Mouse (Mus musculus) midbrain, embryonic 14.5 days (tissue): ENCODE measurements at regions not wholly inside any gene's neighbourhood (a gene's known extent, or its start where the extent isn't known, plus 50 kb on each side); places are given as distances from the start of the nearest gene placed in this dataset.

Experiments
- ATAC-seq: fragments of 200-750 bp; cut with Nextera tagmentation; 2 replicates; pipeline ENCODE4 v1.8.0; 2017; ENCODE audit warnings: moderate number of reproducible peaks, moderate library complexity; ENCODE audit not compliant: low FRiP score, low TSS enrichment
- DNase-seq: peaks from one replicate; pipeline ENCODE4 v3.0.0-alpha.2; 2015
- H3K27ac ChIP-seq: fragments of 300-500 bp; sonication (generic); replicated peaks from 2 replicates; pipeline ENCODE4 v1.5.1; 2014; ENCODE audit warnings: mild to moderate bottlenecking, low read depth, low read length, moderate library complexity
- H3K27me3 ChIP-seq: fragments of 300-500 bp; sonication (generic); 2 replicates; pipeline ENCODE4 v1.6.1; 2014; ENCODE audit warnings: low read length, control low read depth, mixed read lengths; ENCODE audit not compliant: control insufficient read depth, insufficient read depth
- H3K36me3 ChIP-seq: fragments of 300-500 bp; sonication (generic); 2 replicates; pipeline ENCODE4 v1.6.1; 2014; ENCODE audit warnings: low read length, control low read depth; ENCODE audit not compliant: control insufficient read depth, insufficient read depth
- H3K4me1 ChIP-seq: fragments of 300-500 bp; sonication (generic); 2 replicates; pipeline ENCODE4 v1.6.1; 2014; ENCODE audit warnings: mild to moderate bottlenecking, antibody characterized with exemption, low read length, control low read depth; ENCODE audit not compliant: control insufficient read depth, insufficient read depth
- H3K4me2 ChIP-seq: fragments of 300-500 bp; sonication (generic); 2 replicates; pipeline ENCODE4 v1.6.1; 2014; ENCODE audit warnings: mild to moderate bottlenecking, low read length, moderate library complexity
- H3K4me3 ChIP-seq: fragments of 300-500 bp; sonication (generic); replicated peaks from 2 replicates; pipeline ENCODE4 v1.5.1; 2014; ENCODE audit warnings: low read depth, low read length
- H3K9ac ChIP-seq: fragments of 300-500 bp; sonication (generic); replicated peaks from 2 replicates; pipeline ENCODE4 v1.6.1; 2014; ENCODE audit warnings: mild to moderate bottlenecking, low read length, moderate library complexity
- H3K9me3 ChIP-seq: fragments of 300-500 bp; sonication (generic); 2 replicates; pipeline ENCODE4 v1.6.1; 2016; ENCODE audit warnings: low read length, control low read depth, mixed read lengths; ENCODE audit not compliant: control insufficient read depth
- WGBS: fragments of 180-500 bp; shearing (Covaris S2); extraction: QIAGEN DNeasy Blood & Tissue Kit; methylation state at CpG from one replicate; pipeline ENCODE4 v1.1.7; 2014; 5-methylcytosine and 5-hydroxymethylcytosine counted together

DNA sequence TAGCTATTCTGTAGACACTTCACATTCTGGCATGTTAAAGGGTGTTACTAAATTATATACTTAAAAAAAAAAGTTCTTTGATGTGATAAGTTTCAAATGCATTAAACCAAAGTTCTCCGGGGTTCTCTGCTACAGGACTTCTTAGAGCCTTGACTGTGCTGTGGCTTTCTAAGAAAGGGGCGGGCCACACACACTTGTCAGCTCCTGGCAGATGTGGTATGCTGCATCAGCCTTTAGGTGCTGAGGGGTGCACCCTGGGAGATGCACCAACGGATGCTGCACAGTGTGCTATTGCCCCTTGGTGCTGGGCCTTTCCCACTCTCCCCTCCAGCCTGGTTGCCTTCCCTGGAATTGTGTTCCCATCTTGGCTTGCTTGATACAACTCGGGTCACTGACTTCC is 125.0 kb downstream of the Bcl2l11 start:
- WGBS: 75% methylated on average over 4 of the region's 4 CpGs
- Histone ChIP-seq H3K4me3 (no peak overlapping the region), H3K4me1 (no peaks in the 10 kb centered on the region), H3K4me2 (no peak overlapping the region), H3K36me3 (no peaks in the 10 kb centered on the region), H3K9me3 (0 out of 2 replicates have a peak, but pooled peaks cover 3% of the 10 kb centered on the region), H3K27ac (no peak overlapping the region), H3K9ac (no peak overlapping the region), H3K27me3 (no peaks in the 10 kb centered on the region)
- DNase-seq: no peak
- no peak for ATAC-seq

- Histone ChIP-seq H3K4me2 (no peak overlapping the region), H3K36me3 (no peaks in the 10 kb centered on the region), H3K4me3 (no peak overlapping the region), H3K4me1 (no peaks in the 10 kb centered on the region), H3K9me3 (no peaks in the 10 kb centered on the region), H3K9ac (no peak overlapping the region), H3K27me3 (no peaks in the 10 kb centered on the region), H3K27ac (no peak overlapping the region)
- DNase-seq (no peak), ATAC-seq (no peak)
- WGBS: 85% methylated on average over 6 of the region's 6 CpGs
Measured at GRCm38 (mm10) chr2:128256651-128257050, 130.8 kb downstream of the Bcl2l11 start.

DNA sequence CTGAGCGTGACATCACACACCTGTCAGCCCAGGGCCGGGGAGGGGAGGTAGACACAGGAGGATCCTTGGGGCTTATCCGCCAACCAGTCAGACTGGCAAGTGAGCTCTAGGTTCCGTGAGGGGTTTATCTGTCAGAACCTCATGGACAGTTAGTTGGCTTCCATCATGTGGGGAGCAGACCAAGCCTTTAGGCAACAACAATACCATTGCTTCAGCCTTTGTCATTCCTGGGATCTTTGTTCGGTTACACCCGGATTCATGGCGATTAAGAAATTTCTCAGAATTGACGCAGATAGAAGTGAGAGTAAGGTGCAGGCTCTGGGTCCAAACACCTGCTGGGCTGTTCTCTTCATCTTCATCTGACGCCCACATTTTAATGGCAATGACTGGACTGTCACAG is 131.4 kb downstream of the Bcl2l11 start:
- 85% methylated on average over 9 of the region's 9 CpGs for WGBS
- ATAC-seq (no peak), DNase-seq (no peak)
- no peak overlapping the region for H3K4me2 ChIP-seq
- no peak overlapping the region for H3K27ac ChIP-seq
- H3K4me1 ChIP-seq: no peaks in the 10 kb centered on the region
- H3K9me3 ChIP-seq: no peaks in the 10 kb centered on the region
- no peak overlapping the region for H3K9ac ChIP-seq
- H3K4me3 ChIP-seq: no peak overlapping the region
- H3K36me3 ChIP-seq: no peaks in the 10 kb centered on the region
- H3K27me3 ChIP-seq: no peaks in the 10 kb centered on the region

- DNase-seq (no peak), ATAC-seq (no peak)
- Histone ChIP-seq H3K9me3 (no peaks in the 10 kb centered on the region), H3K27me3 (no peaks in the 10 kb centered on the region), H3K4me2 (no peak overlapping the region), H3K9ac (no peak overlapping the region), H3K4me1 (no peaks in the 10 kb centered on the region), H3K36me3 (no peaks in the 10 kb centered on the region), H3K27ac (no peak overlapping the region), H3K4me3 (no peak overlapping the region)
- 90% methylated on average over 3 of the region's 3 CpGs for WGBS
Measured at GRCm38 (mm10) chr2:128263880-128264279, 138.0 kb downstream of the Bcl2l11 start.

- Histone ChIP-seq H3K4me1 (no peaks in the 10 kb centered on the region), H3K9ac (no peak overlapping the region), H3K9me3 (no peaks in the 10 kb centered on the region), H3K27me3 (no peaks in the 10 kb centered on the region), H3K4me3 (no peak overlapping the region), H3K36me3 (no peaks in the 10 kb centered on the region), H3K4me2 (no peak overlapping the region), H3K27ac (no peak overlapping the region)
- ATAC-seq: no peak
- no peak for DNase-seq
- WGBS: 44% methylated on average over 9 of the region's 9 CpGs
Measured at GRCm38 (mm10) chr2:128265014-128265990, 139.5 kb downstream of the Bcl2l11 start.

DNA sequence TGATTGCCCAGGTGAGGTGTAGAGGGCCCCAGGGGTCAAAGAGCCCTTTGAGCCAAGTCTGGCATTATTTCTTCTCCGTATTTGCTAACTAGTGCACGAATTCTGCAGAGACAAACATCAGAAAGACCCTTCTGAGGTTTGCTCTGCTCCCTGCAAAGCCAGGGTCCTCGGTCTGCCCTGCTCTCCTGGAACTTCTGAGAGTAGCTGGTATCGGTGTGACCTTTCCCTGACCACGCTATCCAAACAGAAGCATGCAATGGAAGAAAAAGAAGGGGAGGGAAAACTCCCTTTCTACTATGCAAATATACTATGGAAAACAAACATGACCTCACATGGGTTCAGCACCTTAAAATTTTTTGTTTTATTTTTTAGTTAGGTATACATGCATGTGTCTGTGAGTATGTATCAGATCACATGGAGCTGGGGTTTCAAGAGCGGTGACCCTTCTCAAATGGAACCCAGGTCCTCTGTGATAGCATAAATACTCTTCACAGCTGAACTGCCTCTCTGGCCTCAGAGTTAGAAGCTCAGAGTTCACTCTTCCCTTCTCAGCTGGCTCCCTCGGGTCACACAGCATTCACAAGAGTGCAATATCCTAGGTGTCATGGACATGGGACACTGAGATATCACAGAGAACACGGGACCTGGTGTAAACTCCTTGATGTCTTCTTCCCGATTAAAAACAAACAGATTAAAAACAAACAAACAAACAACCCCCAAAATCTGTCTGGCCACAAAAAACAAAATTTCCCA is 144.7 kb downstream of the Bcl2l11 start:
- Histone ChIP-seq H3K27ac (no peak overlapping the region), H3K36me3 (no peaks in the 10 kb centered on the region), H3K4me1 (no peaks in the 10 kb centered on the region), H3K9me3 (no peaks in the 10 kb centered on the region), H3K9ac (no peak overlapping the region), H3K4me2 (no peak overlapping the region), H3K4me3 (no peak overlapping the region), H3K27me3 (no peaks in the 10 kb centered on the region)
- DNase-seq (no peak), ATAC-seq (no peak)
- WGBS: 82% methylated on average over 9 of the region's 9 CpGs

DNA sequence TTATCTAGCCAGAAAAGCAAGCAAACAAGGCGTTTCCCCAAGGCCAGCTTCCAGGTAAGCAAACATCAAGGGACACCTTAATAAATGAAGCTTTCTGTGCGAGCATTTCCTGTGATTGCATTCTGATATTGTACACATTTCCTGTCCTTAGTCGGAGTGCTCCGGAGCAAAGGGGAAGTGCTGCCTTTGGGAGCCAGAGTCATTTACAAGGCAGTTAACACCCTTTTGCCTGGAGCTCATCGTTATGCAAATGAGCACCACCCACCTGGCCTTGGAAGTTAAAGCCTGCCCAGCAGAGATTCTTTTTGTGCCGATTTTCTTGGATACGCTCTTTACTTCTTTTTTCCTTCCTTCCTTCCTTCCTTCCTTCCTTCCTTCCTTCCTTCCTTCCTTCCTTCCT is 147.0 kb downstream of the Bcl2l11 start:
- Histone ChIP-seq H3K4me3 (no peak overlapping the region), H3K27me3 (no peaks in the 10 kb centered on the region), H3K36me3 (no peaks in the 10 kb centered on the region), H3K27ac (no peak overlapping the region), H3K9ac (no peak overlapping the region), H3K9me3 (no peaks in the 10 kb centered on the region), H3K4me1 (0 out of 2 replicates have a peak, but pooled peaks cover 2% of the 10 kb centered on the region), H3K4me2 (no peak overlapping the region)
- ATAC-seq (no peak), DNase-seq (no peak)
- WGBS: 33% methylated on average over 7 of the region's 7 CpGs

DNA sequence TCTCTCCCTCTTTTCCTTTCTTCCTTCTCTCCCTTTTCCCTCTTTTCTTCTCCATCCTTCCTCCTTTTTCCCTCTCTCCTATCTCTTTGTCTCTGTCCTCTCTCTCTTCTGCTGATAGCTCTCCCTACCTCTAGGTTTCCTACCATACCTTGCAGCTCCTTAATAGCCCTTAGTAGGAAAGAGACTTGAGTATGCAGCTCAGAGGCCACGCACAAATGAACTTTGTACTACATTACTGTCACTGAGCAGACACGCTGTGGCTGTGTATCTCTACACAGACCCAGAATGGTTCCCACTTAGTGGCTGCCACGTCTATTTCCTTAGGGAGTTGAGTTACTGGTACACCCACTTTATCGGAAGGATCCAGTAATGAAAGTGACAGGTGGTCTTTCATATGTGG is 147.5 kb downstream of the Bcl2l11 start:
- no peaks in the 10 kb centered on the region for H3K27me3 ChIP-seq
- no peak overlapping the region for H3K9ac ChIP-seq
- H3K27ac ChIP-seq: no peak overlapping the region
- DNase-seq (no peak), ATAC-seq (no peak)
- H3K4me3 ChIP-seq: no peak overlapping the region
- no peak overlapping the region for H3K4me2 ChIP-seq
- H3K9me3 ChIP-seq: no peaks in the 10 kb centered on the region
- H3K4me1 ChIP-seq: peaks cover 7% of the 10 kb centered on the region; the same call in 1 of the 2 replicates
- H3K36me3 ChIP-seq: no peaks in the 10 kb centered on the region
- 68% methylated on average over 4 of the region's 4 CpGs for WGBS
